Mouse (Mus musculus): ENCODE results near the gene Ankmy2.

DNA sequence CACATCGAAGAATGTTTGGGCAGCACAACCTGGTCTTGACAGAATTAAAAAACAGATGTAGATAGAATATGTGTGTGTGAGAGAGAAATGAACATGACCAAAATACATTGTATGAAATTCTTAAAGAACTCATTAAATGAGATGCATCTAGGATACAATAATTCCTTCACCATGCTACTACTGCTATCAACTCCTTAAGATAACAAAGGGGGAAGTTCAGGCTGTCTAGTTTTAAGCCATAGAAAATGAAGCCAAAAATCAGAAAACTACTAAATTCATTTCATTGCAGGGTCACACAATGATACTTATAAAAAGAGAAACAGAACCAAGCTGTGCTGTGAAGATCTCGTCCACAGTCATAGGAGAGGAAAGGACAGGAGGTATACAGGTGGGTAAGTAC, 24.7 kb upstream of the Ankmy2 start:
- TF ChIP-seq POLR2A (IDR thresholded peaks at IDR 0.05; ENCODE audit: insufficient read depth, low read depth, low read length) (no peak), CTCF (IDR thresholded peaks at IDR 0.05) (no peak)
